Mouse (Mus musculus) kidney, adult 2 months (tissue): ENCODE measurements at regions not wholly inside any gene's neighbourhood (a gene's known extent, or its start where the extent isn't known, plus 50 kb on each side); places are given as distances from the start of the nearest gene placed in this dataset.

Experiments
- DNase-seq: peaks from one replicate; pipeline ENCODE4 v3.0.0; 2021
- H3K27ac ChIP-seq: fragments of 200-500 bp; 2 replicates; pipeline ENCODE4 v1.5.1; 2012; ENCODE audit warnings: low read depth, low read length, control low read depth, inconsistent platforms; ENCODE audit not compliant: insufficient read depth
- H3K27me3 ChIP-seq: fragments of 200-500 bp; replicated peaks from 2 replicates; pipeline ENCODE4 v1.6.1; 2012; ENCODE audit warnings: mild to moderate bottlenecking, moderate library complexity, low read length, inconsistent platforms; ENCODE audit not compliant: control insufficient read depth, insufficient read depth
- H3K36me3 ChIP-seq: fragments of 200-500 bp; 2 replicates; pipeline ENCODE4 v1.6.1; 2012; ENCODE audit warnings: mild to moderate bottlenecking, moderate library complexity, low read length, inconsistent platforms; ENCODE audit not compliant: control insufficient read depth, insufficient read depth
- H3K4me1 ChIP-seq: fragments of 200-500 bp; 2 replicates; pipeline ENCODE4 v1.6.1; 2011; ENCODE audit warnings: low read length; ENCODE audit not compliant: control insufficient read depth, insufficient read depth
- H3K4me3 ChIP-seq: fragments of 200-500 bp; 2 replicates; pipeline ENCODE4 v1.5.1; 2011; ENCODE audit warnings: mild to moderate bottlenecking, low read depth, low read length, control low read depth; ENCODE audit not compliant: insufficient read depth
- CTCF ChIP-seq: fragments of 200-500 bp; conservative IDR thresholded peaks from 2 replicates; pipeline ENCODE4 v1.5.1; 2011; ENCODE audit warnings: low read depth, mild to moderate bottlenecking, control low read depth, low read length, moderate library complexity, mixed read lengths; ENCODE audit not compliant: insufficient read depth, insufficient read length
- POLR2A ChIP-seq: fragments of 200-500 bp; IDR thresholded peaks from one replicate; pipeline ENCODE4 v1.6.1; 2011; ENCODE audit warnings: low read depth, low read length, control low read depth
- WGBS: fragments of 180-500 bp; shearing (Covaris S2); methylation state at CpG from one replicate; pipeline ENCODE4 v1.1.7; 2018; 5-methylcytosine and 5-hydroxymethylcytosine counted together

GRCm38 (mm10) chr12:8844748-8845147, 73.6 kb downstream of the Sdc1 start:
- 66% methylated on average over 5 of the region's 5 CpGs for WGBS
- H3K27me3 ChIP-seq: no peaks in the 10 kb centered on the region

DNA sequence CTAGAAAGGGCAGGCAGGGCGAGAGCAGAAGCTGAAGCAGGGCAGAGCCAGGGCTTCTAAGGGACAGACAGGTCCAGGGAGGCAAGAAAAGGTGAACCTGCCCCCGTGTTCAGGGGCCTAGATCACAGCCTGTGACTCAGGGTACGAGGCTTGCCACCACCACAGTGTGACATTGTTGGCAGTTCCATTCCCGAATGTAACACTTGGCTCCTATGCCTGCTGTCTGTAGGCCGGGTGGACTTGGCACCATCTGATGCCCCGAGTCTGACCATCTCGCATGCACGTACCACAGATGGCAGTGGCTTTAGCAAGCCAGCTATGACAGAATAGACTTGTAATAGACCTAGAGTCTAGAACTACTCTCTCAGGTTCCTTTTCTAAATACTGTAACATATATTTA, 74.3 kb downstream of the Sdc1 start:
- Histone ChIP-seq H3K27ac (no peak overlapping the region), H3K4me1 (no peaks in the 10 kb centered on the region), H3K36me3 (no peaks in the 10 kb centered on the region), H3K27me3 (no peaks in the 10 kb centered on the region), H3K4me3 (no peak overlapping the region)
- no peak for DNase-seq
- 93% methylated on average over 8 of the region's 8 CpGs for WGBS
- TF ChIP-seq POLR2A: no peak
- no peak for TF ChIP-seq CTCF

More at GRCm38 (mm10) chr12:8844748-8845147, 73.6 kb downstream of the Sdc1 start:
- Histone ChIP-seq H3K27ac (no peak overlapping the region), H3K4me3 (no peak overlapping the region), H3K4me1 (no peaks in the 10 kb centered on the region), H3K36me3 (no peaks in the 10 kb centered on the region)
- TF ChIP-seq CTCF: no peak
- TF ChIP-seq POLR2A: no peak
- no peak for DNase-seq

DNA sequence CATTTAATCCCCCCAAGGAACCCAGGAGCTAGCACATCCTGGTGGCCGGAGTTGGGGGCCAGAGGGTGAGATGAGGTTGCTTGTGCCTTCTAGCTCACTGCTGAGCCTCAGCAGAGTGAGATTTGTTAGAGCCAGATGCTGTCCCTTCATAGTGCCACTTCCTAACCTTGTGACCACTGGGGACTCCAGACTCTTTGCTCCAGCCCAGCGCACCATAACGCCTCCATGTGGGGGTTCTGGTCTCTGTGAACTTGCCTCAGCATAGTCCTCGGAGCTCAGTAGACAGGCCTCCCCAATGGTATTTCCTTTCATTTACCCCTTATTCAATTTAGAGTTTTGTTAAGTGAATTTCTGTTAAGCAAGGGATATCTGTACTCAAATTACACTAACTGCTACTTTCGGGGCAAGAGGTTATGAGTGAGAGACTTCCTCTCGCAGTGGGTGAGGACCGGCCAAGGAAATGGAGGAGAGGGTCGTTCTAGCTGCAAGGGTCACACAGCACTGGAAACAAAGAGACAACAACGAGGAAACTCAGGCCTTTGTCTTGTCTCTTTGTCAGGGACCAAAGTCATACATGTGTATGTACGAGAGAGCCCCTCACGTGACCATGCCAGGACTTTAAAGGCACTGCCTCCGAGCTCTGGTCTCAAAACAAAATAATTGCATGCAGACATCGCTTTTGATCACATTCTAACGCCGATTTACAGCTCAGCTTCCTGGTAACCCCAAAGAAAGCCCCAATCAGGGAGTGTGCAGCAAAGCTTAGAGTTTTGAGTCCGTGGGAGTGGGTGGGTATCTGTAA, 74.8 kb upstream of the Laptm4a start:
- H3K36me3 ChIP-seq: no peaks in the 10 kb centered on the region
- H3K27me3 ChIP-seq: no peaks in the 10 kb centered on the region
- no peak for DNase-seq
- H3K27ac ChIP-seq: no peak overlapping the region
- 43% methylated on average over 16 of the region's 16 CpGs for WGBS
- H3K4me1 ChIP-seq: no peaks in the 10 kb centered on the region
- H3K4me3 ChIP-seq: no peak overlapping the region
- TF ChIP-seq CTCF (no peak), POLR2A (no peak)

DNA sequence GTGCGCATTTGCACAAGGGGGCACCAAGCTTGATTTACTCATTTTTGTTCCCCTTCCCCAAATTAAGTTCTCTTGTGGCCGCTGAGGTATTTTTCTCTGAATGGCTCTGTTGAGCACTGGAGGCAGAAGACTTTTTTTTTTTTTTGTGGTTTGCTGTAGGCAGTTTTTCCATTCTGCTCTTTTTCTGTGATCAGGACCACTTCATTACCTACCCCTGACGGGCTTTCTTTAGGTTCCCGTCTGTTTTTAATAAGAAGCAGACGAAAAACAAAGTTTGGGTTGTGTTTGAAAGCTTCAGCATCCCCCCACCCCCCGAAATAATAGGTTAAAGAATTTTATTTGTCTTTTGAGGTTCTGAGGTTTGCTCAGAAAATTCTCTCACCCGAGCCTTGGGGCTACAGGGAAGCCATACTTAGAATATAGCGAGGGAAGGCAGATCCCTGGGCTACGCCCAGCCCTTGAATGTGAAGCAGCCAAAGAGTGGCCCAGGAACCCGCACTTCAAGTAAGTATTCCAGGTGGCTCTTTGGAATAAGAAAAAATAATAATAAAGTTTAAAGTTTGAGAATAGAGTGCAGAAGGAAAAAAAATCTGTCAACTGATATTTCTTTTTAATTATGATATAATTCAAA, 74.1 kb upstream of the Laptm4a start:
- WGBS: 78% methylated on average over 10 of the region's 10 CpGs
- TF ChIP-seq CTCF (no peak), POLR2A (no peak)
- Histone ChIP-seq H3K4me1 (no peaks in the 10 kb centered on the region), H3K27ac (no peak overlapping the region), H3K4me3 (no peak overlapping the region), H3K36me3 (no peaks in the 10 kb centered on the region), H3K27me3 (no peaks in the 10 kb centered on the region)
- no peak for DNase-seq

- TF ChIP-seq POLR2A (no peak), CTCF (no peak)
- Histone ChIP-seq H3K36me3 (no peaks in the 10 kb centered on the region), H3K4me1 (no peaks in the 10 kb centered on the region), H3K27me3 (no peaks in the 10 kb centered on the region), H3K27ac (no peak overlapping the region), H3K4me3 (no peak overlapping the region)
- no peak for DNase-seq
- WGBS: 82% methylated on average over 8 of the region's 8 CpGs
These were observed 73.5 kb upstream of the Laptm4a start for GRCm38 (mm10) chr12:8847858-8848383.

- TF ChIP-seq CTCF (no peak), POLR2A (no peak)
- WGBS: 82% methylated on average over 4 of the region's 4 CpGs
- Histone ChIP-seq H3K4me1 (no peaks in the 10 kb centered on the region), H3K27me3 (no peaks in the 10 kb centered on the region), H3K36me3 (no peaks in the 10 kb centered on the region), H3K4me3 (no peak overlapping the region), H3K27ac (no peak overlapping the region)
- no peak for DNase-seq
These were observed 67.6 kb upstream of the Laptm4a start for GRCm38 (mm10) chr12:8853858-8854257.

DNA sequence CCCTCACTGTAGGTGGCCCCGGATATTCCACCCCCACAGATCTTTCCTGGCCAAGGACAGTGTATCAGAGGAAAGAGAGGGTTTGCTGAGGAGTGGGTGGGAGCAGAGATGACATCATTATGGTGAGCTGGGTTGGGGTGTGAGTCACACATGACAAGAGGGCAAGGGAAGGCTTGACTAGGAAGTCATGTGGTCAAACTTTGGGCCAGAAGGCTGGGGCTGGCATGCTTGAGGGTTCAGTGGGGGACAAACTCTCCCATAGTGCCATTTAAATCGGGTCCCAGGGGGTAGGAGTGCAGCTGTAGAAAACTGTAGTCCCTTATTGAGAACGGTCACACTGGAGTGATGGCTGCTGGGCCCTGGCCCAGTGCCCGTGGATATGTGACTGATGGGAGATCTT, 67.1 kb upstream of the Laptm4a start:
- no peak overlapping the region for H3K27ac ChIP-seq
- TF ChIP-seq CTCF: no peak
- TF ChIP-seq POLR2A: no peak
- no peak overlapping the region for H3K4me3 ChIP-seq
- H3K27me3 ChIP-seq: no peaks in the 10 kb centered on the region
- WGBS: 76% methylated on average over 4 of the region's 4 CpGs
- no peaks in the 10 kb centered on the region for H3K36me3 ChIP-seq
- H3K4me1 ChIP-seq: no peaks in the 10 kb centered on the region
- no peak for DNase-seq
